Mouse (Mus musculus) kidney, adult 11 months (tissue): ENCODE measurements at regions not wholly inside any gene's neighbourhood (a gene's known extent, or its start where the extent isn't known, plus 50 kb on each side); places are given as distances from the start of the nearest gene placed in this dataset.

Experiments
- DNase-seq: peaks from one replicate; pipeline ENCODE4 v3.0.0; 2022

GRCm38 (mm10) chr8:34625670-34626069 lies 514.1 kb upstream of the Gm10131 start:
- no peak for DNase-seq

- DNase-seq: no peak
Observed at GRCm38 (mm10) chr8:34623783-34624182, 512.2 kb upstream of the Gm10131 start.

- DNase-seq: no peak
Observed at GRCm38 (mm10) chr8:34622177-34623114, 510.9 kb upstream of the Gm10131 start.

- no peak for DNase-seq
Observed at GRCm38 (mm10) chr8:34618046-34618445, 506.5 kb upstream of the Gm10131 start.

- DNase-seq: no peak
Observed at GRCm38 (mm10) chr8:34614987-34615386, 503.4 kb upstream of the Gm10131 start.

GRCm38 (mm10) chr8:34614031-34614526 lies 502.5 kb upstream of the Gm10131 start:
- no peak for DNase-seq

GRCm38 (mm10) chr8:34613138-34613537 lies 501.6 kb upstream of the Gm10131 start:
- no peak for DNase-seq

GRCm38 (mm10) chr8:34612396-34612795 lies 500.9 kb upstream of the Gm10131 start:
- no peak for DNase-seq

- DNase-seq: no peak
Observed at GRCm38 (mm10) chr8:34610186-34610585, 498.6 kb upstream of the Gm10131 start.

- no peak for DNase-seq
Observed at GRCm38 (mm10) chr8:34607426-34607825, 495.9 kb upstream of the Gm10131 start.

GRCm38 (mm10) chr8:34605031-34605430 lies 493.5 kb upstream of the Gm10131 start:
- DNase-seq: no peak

- DNase-seq: no peak
Observed at GRCm38 (mm10) chr8:34604581-34604980, 493.0 kb upstream of the Gm10131 start.

GRCm38 (mm10) chr8:34601426-34601953 lies 490.0 kb upstream of the Gm10131 start:
- no peak for DNase-seq

GRCm38 (mm10) chr8:34600880-34601279 lies 489.3 kb upstream of the Gm10131 start:
- DNase-seq: peak; percentile 7

GRCm38 (mm10) chr8:34596593-34596992 lies 485.1 kb upstream of the Gm10131 start:
- no peak for DNase-seq

- DNase-seq: no peak
Observed at GRCm38 (mm10) chr8:34590976-34591749, 479.6 kb upstream of the Gm10131 start.

GRCm38 (mm10) chr8:34578043-34578442 lies 466.5 kb upstream of the Gm10131 start:
- DNase-seq: no peak

GRCm38 (mm10) chr8:34574009-34574408 lies 462.5 kb upstream of the Gm10131 start:
- no peak for DNase-seq

- peak; percentile 3 for DNase-seq
Observed at GRCm38 (mm10) chr8:34573007-34573881, 461.7 kb upstream of the Gm10131 start.

GRCm38 (mm10) chr8:34571736-34572135 lies 460.2 kb upstream of the Gm10131 start:
- DNase-seq: no peak

- no peak for DNase-seq
Observed at GRCm38 (mm10) chr8:34562278-34562677, 450.7 kb upstream of the Gm10131 start.

GRCm38 (mm10) chr8:34549786-34550185 lies 438.2 kb upstream of the Gm10131 start:
- DNase-seq: no peak
